Mouse (Mus musculus) embryo, embryonic 10 days (tissue): ENCODE measurements at regions not wholly inside any gene's neighbourhood (a gene's known extent, or its start where the extent isn't known, plus 50 kb on each side); places are given as distances from the start of the nearest gene placed in this dataset.

Experiments used
- DNase-seq: peaks from one replicate; pipeline ENCODE4 v3.0.0-alpha.2; 2015; ENCODE audit warnings: low spot score

DNA sequence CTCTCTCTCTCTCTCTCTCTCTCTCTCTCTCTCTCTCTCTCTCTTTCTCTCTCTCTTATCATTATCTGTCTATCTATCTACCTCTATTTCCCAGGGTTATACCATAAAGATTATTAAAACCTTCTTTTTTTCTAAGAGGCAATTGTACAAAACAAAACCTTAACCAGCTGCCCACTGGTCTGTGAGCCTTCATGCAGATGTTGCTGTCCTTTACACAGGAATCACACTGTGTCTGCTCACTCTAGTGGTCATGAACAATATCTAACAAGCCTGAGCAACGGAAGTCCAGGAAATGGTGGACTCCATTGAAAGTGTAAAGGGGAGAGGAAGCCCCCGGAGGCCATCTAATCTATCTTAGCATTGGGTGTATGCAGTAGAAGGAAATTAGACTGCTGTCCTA is 156.9 kb upstream of the Sox11 start:
- DNase-seq = no peak

DNA sequence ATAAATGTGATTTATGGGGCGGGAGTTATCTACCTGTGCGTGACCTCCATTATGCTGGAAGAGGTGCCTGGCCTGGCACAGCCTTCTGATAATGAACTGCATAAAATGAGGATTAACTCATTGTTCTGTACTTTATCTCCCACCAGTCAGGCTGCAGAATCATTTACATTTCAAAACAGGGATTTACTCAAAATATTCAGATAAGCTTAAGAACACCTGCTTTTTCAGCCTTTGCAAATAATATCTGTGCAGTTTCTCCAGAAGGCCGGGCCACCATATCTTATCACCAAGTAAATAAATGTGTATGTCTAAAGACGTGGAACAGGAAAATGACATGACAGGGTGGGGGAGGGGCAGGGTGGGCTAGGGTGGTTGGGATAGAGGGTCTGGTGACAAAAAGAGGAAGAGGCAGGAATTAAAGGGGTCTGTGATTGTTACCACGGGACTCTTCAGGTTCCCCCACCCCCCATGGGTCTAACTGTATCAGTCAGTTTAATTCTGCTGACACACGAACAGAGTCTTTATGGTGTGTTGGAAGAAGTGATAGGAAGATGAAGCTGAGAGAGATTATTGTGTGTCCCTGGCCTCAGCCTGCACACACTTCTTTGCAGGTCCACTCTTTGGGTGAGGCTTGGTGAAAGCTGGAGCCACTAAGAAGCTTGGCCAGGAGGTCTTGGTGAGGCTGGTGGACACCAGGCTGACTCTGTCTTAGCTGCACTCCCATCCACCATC is 154.6 kb upstream of the Sox11 start:
- no peak for DNase-seq

DNA sequence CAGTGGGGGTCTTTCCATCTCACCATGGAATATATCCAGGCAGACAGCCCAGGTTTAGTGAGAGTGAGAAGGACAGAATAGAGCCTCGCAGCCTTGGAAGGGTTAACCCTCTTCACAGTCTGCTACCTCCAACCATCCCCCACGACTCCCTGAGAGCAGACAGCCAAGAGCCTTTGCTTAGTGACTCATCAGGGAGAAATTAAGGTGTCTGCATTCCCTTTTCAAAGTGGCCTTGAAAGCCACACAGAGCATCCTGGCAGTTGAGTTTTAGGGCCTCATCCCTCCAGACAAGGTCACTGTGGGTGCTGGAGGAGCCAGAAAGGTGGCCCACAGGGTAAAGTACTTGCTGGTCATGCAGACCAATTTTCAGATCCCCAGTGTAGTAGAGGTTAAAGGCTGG is 149.9 kb upstream of the Sox11 start:
- DNase-seq = no peak

DNA sequence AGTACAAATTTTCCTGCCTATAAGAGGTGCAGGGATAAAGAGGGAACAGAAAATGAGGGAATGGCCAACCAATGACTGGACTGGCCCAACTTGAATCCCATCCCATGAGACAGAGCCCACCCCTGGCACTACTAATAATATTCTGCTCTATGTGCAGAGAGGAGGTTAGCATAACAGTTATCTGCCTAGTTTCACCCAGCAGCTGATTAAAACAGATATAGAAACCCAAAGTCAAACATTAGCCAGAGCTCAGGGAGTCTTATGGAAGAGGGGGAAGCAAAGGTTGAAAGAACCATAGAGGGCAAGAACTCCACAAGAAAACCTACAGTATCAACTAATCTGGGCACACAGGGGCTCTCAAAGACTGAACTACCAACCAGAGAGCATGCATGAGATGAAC is 138.9 kb upstream of the Sox11 start:
- no peak for DNase-seq

DNA sequence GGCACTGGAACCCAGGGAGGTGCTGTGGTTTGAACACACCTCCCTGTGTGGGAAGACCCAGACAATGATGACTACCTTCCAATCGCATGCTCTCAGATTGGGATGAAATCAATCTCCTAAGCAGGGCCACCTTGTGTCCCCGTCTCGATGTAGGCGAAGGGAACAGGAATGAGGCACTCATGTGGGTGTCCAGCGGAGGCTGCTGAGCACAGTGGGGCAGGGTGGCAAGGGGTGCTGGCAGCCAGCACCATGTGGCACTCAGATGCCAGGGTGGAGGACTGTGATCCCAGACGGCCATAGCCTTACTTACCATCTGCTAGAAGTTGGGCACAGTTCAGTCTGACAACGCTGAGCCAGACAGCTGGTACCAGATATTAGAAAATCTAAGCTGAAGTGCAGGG is 137.2 kb upstream of the Sox11 start:
- no peak for DNase-seq

DNA sequence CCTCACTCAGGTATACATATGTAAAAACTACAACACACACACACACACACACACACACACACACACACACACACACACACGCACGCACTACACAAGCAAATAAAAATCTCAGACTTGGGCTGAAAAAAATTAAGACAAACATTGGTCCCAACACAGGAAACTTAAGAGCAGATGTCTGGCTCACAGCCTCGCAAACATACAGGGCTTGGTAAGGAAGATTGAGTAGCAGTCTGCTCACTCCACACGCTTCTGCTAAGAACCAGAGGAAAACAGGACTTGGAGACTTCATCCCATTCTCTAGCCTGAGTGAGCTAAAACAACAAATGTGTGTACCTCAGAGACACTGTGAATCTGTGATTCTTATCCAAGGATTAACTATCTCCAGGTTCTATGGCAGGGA is 132.3 kb upstream of the Sox11 start:
- DNase-seq = no peak

DNA sequence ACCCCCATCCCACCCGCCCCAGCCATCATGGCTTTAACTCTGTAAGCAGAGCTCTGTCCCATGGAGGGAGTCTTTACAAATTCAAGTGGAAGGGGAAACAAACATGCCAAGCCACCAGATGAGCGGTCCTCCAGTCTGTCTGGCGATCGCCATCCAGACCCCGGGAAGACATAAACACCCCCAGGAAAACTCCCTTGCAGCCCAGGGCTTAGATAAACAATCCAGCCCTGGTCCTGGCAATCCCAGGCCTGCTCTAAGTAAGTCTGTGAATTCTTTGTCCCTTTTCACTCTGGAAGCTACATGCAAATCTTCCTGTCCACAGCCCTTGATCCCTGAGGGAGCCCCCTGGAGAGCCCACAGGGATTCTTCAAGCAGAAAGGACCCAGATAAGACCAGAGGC is 129.2 kb upstream of the Sox11 start:
- no peak for DNase-seq

DNA sequence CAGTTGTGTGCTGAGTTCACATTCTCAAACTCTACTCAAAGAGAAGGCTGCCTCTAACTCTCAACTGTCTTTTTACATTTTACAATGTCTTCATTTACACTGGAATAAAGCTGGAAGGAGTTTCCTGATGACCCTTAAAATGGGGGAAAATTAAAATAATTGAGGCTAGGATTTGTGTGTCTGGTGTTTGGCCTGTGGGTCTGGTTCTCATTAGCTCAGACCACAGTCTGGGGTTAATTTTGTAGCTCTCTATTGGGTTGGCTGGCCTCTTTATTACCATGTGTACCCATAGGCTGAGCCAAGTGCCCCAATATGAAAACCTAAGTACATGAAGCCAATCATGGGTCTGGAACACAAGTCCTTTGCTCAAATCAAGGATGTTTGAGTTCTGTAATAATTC is 128.0 kb upstream of the Sox11 start:
- peak; percentile 55 for DNase-seq

DNA sequence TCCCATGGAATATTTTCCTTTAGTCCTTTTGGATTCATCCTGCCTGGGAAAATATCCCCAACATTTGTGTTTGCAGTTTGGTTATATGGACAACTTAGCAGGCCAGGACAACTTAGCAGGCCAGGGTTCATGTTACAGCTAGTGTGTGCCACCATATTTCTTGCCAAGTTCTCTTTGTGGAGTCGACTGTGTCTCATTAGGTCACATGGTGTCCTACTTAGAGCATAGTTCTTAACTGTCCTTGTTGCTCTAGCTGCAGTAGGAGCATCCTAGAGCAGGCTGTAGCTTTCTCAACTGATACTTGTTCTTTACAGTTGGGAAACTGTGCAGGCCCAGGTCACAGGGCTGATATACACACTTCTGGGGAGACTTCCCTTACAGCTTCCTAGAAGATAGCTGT is 126.4 kb upstream of the Sox11 start:
- no peak for DNase-seq

DNA sequence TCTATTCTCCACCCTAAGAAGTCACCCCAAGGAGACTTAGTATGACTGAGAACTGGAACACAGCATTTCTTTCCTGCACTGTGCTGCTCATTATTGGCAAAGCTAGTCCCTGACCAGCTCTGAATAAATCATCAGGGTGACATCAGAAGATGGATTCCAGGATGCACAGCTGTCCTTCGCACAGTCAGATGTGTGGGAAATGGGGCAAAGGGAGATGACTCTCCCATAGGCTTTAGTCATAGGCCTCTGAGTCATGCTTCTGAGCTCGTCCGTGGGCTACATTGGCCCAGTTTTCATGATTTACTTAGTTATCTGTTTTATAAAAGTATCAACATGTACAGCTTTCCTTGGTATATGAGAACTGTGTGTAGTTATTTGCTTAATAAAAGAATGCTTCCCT is 125.8 kb upstream of the Sox11 start:
- DNase-seq = no peak

DNA sequence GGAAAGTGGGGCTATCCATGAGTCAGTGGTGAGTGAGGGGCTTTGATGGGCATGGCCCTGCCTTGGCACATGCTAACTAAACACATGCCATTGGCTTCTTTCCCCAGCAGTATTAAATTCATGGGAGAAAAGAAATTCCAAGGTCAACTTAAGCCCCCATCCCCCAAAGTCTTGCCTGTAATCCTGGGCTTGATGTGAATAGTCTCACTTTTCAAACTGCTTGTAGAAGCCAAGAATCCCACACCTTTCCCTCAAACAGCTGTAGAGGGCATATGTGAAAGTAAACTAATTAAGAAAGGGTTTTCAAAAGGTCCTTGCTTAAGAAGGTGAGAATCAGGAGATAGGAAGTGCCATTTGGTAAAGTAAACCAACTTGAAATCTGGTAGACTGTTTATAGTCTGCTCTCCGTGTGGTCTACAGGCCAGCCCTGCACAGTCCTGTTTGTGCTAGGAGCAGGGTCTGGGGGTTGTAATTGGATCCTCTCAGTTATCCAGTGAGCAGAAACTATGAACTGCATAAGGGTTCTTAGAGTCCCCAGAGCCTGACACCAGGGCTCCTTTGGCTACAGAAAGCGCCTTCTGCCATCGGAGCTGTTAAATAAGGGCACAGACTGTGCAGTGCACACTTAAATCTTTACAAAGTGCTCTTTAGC is 123.3 kb upstream of the Sox11 start:
- peak; percentile 51 for DNase-seq

DNA sequence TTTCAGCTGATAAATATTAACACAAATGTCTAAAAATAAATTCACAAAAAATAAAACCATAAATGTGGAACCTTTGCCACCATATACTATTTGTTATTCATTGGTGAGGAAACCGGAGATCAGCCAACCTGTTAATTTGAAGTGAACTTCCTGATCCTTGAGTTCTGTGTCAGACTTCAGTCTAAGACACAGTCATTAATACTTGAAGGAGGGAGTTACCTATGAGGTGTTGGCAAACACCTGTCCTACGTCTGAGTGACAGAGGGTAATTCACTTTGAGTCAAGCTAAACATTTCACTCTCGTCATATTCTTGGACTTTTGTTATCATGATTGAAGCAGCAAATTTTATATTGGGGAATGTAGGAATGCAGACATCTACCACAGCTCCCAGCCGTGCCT is 116.3 kb upstream of the Sox11 start:
- DNase-seq = no peak

DNA sequence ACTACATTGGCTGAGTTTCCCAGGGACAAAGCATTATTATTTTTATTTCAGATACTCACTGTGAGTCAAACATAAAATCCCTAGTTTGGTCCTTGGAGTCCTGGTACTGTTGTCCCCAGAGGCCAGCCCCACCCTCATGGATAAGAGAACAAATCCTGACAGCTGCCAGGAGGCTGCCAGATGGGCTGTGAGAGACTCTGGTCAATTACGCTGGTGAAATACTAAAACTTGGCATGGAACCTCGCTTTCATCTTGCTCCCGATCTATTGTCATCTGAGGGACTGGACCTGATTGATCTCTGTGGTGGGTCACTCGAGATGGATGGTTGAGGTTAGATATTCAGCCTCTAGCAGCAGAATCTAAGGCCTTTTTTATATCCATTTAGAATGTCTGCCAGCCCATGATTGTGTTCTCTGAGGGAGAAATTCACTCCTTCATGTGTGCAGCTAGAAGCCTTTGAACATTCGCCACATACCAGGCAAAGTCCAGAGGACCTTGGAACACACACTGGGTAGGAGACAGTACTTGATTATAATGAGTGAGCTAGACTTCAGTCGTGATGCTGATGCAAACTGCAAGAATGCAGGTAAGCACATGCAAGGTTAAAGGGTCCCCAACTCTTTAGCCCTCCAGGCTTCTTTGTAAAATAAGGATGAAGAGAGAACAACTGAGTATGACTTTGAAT is 95.4 kb upstream of the Sox11 start:
- peak; percentile 8 for DNase-seq

DNA sequence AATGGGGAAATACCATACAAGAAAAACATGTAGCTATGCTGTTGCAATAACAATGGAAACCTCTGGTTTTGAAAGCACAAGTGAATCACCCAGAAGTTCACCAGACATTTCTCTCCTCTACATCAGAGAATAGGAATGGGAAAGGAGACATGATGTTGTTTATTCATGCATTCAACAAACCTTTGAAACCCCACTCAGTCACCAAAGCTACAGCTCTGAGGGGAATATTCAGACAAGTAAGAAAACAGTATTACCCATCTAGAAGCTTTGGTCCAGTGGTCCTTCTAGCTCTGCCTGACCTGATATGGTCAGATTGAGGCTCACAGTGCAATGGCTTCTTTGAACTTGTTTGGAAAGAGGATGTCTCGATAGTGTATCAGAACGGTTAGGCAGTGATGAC is 89.0 kb upstream of the Sox11 start:
- no peak for DNase-seq

DNA sequence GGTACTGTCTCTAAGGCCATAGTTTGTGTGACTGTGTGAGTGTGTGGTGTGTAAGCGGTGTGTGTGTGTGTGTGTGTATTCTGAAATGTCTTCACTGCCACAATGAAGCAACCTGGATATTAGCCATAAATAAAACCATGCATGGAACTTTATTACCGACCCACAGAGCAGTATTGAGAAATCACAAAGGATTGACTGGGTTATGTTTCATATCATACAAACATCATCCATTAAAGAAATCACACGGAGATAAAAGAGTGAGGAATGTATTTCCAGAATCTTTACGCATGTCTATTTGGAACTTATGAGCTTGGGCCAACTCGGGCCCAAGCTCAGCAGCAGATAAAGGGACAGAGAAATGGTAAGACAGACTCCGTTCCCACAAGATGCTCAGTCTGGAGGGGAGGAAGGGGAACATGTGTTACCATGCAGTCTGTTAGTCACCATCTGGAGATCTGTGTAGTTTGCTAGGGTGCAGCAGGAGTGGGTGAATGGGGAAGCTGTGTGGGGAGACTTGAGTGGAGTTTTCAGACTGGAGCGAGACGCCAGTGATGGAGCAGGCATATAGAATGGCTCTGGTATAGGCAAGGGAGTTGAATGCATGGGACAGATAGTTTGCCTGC is 75.1 kb upstream of the Sox11 start:
- DNase-seq = no peak

DNA sequence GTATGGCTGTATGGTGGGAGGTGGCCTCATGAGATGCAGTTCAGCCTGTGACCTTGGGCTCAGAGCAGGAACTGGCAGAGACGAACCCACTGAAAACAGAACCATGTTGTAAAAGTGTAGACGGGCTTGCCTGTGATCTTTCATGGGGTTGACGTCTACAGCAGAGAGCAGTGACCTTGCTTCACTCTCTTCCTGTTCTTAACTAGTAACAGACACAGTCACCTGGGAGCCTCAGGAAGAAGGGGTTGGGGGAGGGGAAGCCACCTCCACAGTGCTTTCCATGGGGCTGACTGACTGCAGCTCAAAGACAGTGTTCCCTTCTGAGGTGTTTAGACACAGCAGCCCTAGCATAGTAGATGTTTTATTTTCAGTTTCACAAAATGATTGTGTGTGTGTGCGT is 68.2 kb upstream of the Sox11 start:
- peak; percentile 64 for DNase-seq

DNA sequence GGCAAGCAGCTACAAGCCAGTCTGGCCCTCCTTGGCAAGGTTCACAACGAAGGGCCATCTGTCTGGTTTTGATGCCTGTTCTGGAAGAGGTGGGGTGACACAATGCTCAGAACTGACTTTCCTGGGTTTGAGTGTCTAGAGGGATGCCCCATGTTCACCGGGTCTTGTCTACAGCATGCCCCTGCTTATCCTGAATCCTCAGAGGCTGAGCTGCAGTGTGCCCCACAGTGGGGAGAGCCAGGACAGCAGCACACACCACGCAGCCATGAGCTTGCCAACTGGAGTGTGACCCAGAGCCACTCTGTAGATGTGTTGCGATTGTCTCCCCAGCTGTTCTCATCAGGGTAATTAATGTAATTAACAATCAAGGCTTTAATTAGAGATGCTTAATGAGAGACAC is 66.1 kb upstream of the Sox11 start:
- DNase-seq = peak; percentile 9

DNA sequence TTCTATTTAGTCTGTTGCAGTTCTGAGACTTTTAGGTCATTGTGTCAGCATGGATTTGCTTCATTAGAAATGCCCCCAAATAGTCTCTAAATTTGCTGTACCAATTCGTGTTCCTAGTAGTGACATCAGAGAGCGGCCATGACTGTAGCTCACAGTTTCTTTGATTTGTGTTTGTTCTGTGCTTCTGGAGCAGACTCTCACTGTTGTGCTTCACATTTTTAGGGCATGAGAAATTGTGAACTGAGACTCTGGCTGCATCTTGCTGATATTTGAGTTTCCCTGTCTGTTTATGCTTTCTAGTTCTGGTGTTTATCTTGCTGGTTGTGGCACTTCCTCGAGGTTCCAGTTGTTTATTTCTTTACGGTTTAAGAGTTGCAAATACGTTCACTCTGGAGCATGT is 57.0 kb upstream of the Sox11 start:
- no peak for DNase-seq
